Comparison of ENCODE assay signal across 11 mouse cellular contexts in the genomic region with DNA sequence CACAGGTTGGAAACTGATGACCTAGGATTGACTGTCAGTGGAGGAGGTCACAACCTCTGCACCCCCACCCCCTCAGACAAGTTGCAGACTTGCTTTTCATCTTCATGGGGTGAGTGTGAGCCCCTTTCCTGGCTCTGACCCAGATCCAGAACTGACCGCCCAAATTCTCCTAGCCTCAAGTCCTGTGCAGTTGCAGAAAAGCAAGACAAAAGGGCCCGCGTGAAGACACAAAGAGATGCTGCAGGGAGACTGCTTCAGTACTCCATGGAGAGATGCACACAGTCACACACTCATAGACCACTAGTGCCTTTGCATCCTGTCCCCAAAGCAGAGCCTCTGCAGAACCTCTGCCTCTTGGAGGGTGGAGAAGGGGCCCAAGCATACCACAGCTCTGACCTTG. TPM values are rescaled to one million over a fixed set of nuclear protein-coding genes. Genes with fewer than 3 reads are reported as not detected.
A peak's percentile ranks its signal among the peaks of the same experiment; 100 is the strongest.
DNase-seq lines count a peak whose midpoint lies in the region; ATAC-seq and TF ChIP-seq lines count a peak whose summit lies in the region.
"Had no signal": no experiment of that assay in that cellular context is flagged by ENCODE, and none has a peak within 500 bp of the region (broad histone marks: within the 10 kb centered on the region; RNA-seq: fewer than 3 reads in every experiment).

No protein-coding gene starts in this region.

- WGBS in forebrain, embryonic 10.5 days, result 76% methylated on average over 3 of the region's 3 CpGs
- 38% methylated on average over 3 of the region's 3 CpGs for WGBS in hindbrain, embryonic 16.5 days
- WGBS in neural tube, embryonic 13.5 days, result 60% methylated on average over 3 of the region's 3 CpGs
- WGBS in liver, postnatal 0 days (ENCODE audit: insufficient replicate concordance), result 69% methylated on average over 3 of the region's 3 CpGs

- no peak for TF ChIP-seq CTCF in liver, postnatal 0 days (IDR thresholded peaks at IDR 0.05; ENCODE audit: low read depth)

- no peak for ATAC-seq in hindbrain, embryonic 16.5 days
- no peak for ATAC-seq in neural tube, embryonic 13.5 days (ENCODE audit: low read depth)
- ATAC-seq in liver, postnatal 0 days, result no peak

- H3K9me3 ChIP-seq in forebrain, embryonic 10.5 days, result no peaks in the 10 kb centered on the region
- no peaks in the 10 kb centered on the region for H3K9me3 ChIP-seq in hindbrain, embryonic 16.5 days (ENCODE audit: control insufficient read depth, low read length)
- no peaks in the 10 kb centered on the region for H3K9me3 ChIP-seq in neural tube, embryonic 13.5 days
- H3K9me3 ChIP-seq in liver, postnatal 0 days (ENCODE audit: low read length), result no peaks in the 10 kb centered on the region

- peaks cover 12% of the 10 kb centered on the region for H3K36me3 ChIP-seq in forebrain, embryonic 10.5 days (replicated peaks)
- no peaks in the 10 kb centered on the region for H3K36me3 ChIP-seq in hindbrain, embryonic 16.5 days (ENCODE audit: control insufficient read depth, insufficient read depth, low read length)
- H3K36me3 ChIP-seq in neural tube, embryonic 13.5 days, result 0 out of 2 replicates have a peak, but pooled peaks cover 7% of the 10 kb centered on the region
- no peaks in the 10 kb centered on the region for H3K36me3 ChIP-seq in liver, postnatal 0 days (replicated peaks; ENCODE audit: insufficient read depth, low read length)

- TF ChIP-seq EP300 in liver, postnatal 0 days (IDR thresholded peaks at IDR 0.05; ENCODE audit: low read depth), result no peak

- peak overlapping the region; percentile 88; the same call in 1 of the 2 replicates for H3K4me3 ChIP-seq in forebrain, embryonic 10.5 days
- H3K4me3 ChIP-seq in hindbrain, embryonic 16.5 days (ENCODE audit: low read length), result peak overlapping the region; percentile 77
- peak overlapping the region; percentile 88 for H3K4me3 ChIP-seq in neural tube, embryonic 13.5 days
- no peak overlapping the region for H3K4me3 ChIP-seq in liver, postnatal 0 days (ENCODE audit: low read depth, low read length)
- H3K4me3 ChIP-seq: heart, adult 2 months had no signal

- H3K9ac ChIP-seq in hindbrain, embryonic 16.5 days (ENCODE audit: low read depth, low read length), result peak overlapping the region; percentile 96
- peak overlapping the region; percentile 100 for H3K9ac ChIP-seq in neural tube, embryonic 13.5 days
- no peak overlapping the region for H3K9ac ChIP-seq in liver, postnatal 0 days (replicated peaks)

- peaks cover 67% of the 10 kb centered on the region for H3K4me1 ChIP-seq in forebrain, embryonic 10.5 days
- peaks cover 27% of the 10 kb centered on the region for H3K4me1 ChIP-seq in hindbrain, embryonic 16.5 days (ENCODE audit: control insufficient read depth, insufficient read depth, low read depth, low read length)
- peaks cover 70% of the 10 kb centered on the region for H3K4me1 ChIP-seq in neural tube, embryonic 13.5 days (replicated peaks)
- peaks cover 10% of the 10 kb centered on the region; the same call in 1 of the 2 replicates for H3K4me1 ChIP-seq in liver, postnatal 0 days (ENCODE audit: insufficient read depth)

- H3K4me2 ChIP-seq in hindbrain, embryonic 16.5 days (ENCODE audit: low read length), result peak overlapping the region; percentile 61
- H3K4me2 ChIP-seq in neural tube, embryonic 13.5 days, result peak overlapping the region; percentile 74
- no peak overlapping the region for H3K4me2 ChIP-seq in liver, postnatal 0 days (ENCODE audit: low read depth, low read length)

- DNase-seq in frontal cortex, adult 2 months (ENCODE audit: extremely low spot score in 1 of 2, low spot score in 1 of 2), result peak; percentile 20 to 28
- DNase-seq in frontal cortex, postnatal 10 days (ENCODE audit: low spot score in 2 of 2), result no peak
- no peak for DNase-seq in forebrain, embryonic 10.5 days (ENCODE audit: extremely low spot score, low spot score)
- DNase-seq in B cell, adult 2 months, result no peak
- DNase-seq in adrenal gland, adult 18-20 months (ENCODE audit: low spot score in 2 of 2), result no peak
- DNase-seq in liver, postnatal 0 days, result no peak

- peaks cover 57% of the 10 kb centered on the region for H3K27me3 ChIP-seq in forebrain, embryonic 10.5 days (ENCODE audit: poor library complexity, severe bottlenecking)
- 0 out of 2 replicates have a peak, but pooled peaks cover 4% of the 10 kb centered on the region for H3K27me3 ChIP-seq in hindbrain, embryonic 16.5 days (replicated peaks; ENCODE audit: control insufficient read depth, insufficient read depth, low read length)
- H3K27me3 ChIP-seq in neural tube, embryonic 13.5 days, result peaks cover 19% of the 10 kb centered on the region
- peaks cover 70% of the 10 kb centered on the region for H3K27me3 ChIP-seq in liver, postnatal 0 days (ENCODE audit: insufficient read depth, low read length)

- peak overlapping the region; percentile 99 for H3K27ac ChIP-seq in forebrain, embryonic 10.5 days
- peak overlapping the region; percentile 70 for H3K27ac ChIP-seq in hindbrain, embryonic 16.5 days (ENCODE audit: low read depth, low read length)
- H3K27ac ChIP-seq in neural tube, embryonic 13.5 days (replicated peaks), result peak overlapping the region; percentile 99
- no peak overlapping the region for H3K27ac ChIP-seq in liver, postnatal 0 days (ENCODE audit: low read depth)
- H3K27ac ChIP-seq: heart, adult 2 months had no signal

RNA-seq across cellular contexts. Expression of gene Ythdf1, which starts 25.4 kb away (rescaled TPM):
- polyA plus RNA-seq in frontal cortex, adult 2 months (2012; rRNA removed), result 43.1 and 45.7 TPM in 2 replicates
- polyA plus RNA-seq in forebrain, embryonic 10.5 days (2016; fragmentation: Nextera tagmentation; extraction: Ambion mirVana), result 47.4 and 56.6 TPM in 2 replicates
- polyA plus RNA-seq in hindbrain, embryonic 16.5 days (2015; fragmentation: Nextera tagmentation; extraction: Ambion mirVana), result 12.0 and 33.7 TPM in 2 replicates
- 50.7 and 55.9 TPM in 2 replicates for polyA plus RNA-seq in neural tube, embryonic 13.5 days (2015; fragmentation: Nextera tagmentation; extraction: Ambion mirVana)
- total RNA-seq in adrenal gland, adult 18-20 months (2021), result 10 to 100 TPM; 48.5 to 51.9 TPM
- polyA plus RNA-seq in liver, postnatal 0 days (2015; fragmentation: Nextera tagmentation; extraction: Ambion mirVana), result 17.3 and 17.8 TPM in 2 replicates

RNA-seq across cellular contexts. Expression of gene Birc7, which starts 33.5 kb away (rescaled TPM):
- polyA plus RNA-seq in frontal cortex, adult 2 months (2012; rRNA removed), result 0.08 and 0.42 TPM in 2 replicates
- 0.54 and 0.56 TPM in 2 replicates for polyA plus RNA-seq in forebrain, embryonic 10.5 days (2016; fragmentation: Nextera tagmentation; extraction: Ambion mirVana)
- polyA plus RNA-seq in hindbrain, embryonic 16.5 days (2015; fragmentation: Nextera tagmentation; extraction: Ambion mirVana), result 0.13 and 0.26 TPM in 2 replicates
- polyA plus RNA-seq in neural tube, embryonic 13.5 days (2015; fragmentation: Nextera tagmentation; extraction: Ambion mirVana), result 0.43 and 0.60 TPM in 2 replicates
- not detected for total RNA-seq in adrenal gland, adult 18-20 months (2021)
- not detected in 2 replicates for polyA plus RNA-seq in liver, postnatal 0 days (2015; fragmentation: Nextera tagmentation; extraction: Ambion mirVana)
- total RNA-seq: adrenal gland, adult 8-10 months; heart, adult 2 months had no signal
- polyA plus RNA-seq: heart, adult 2 months; limb, embryonic 14.5 days had no signal

RNA-seq across cellular contexts. Expression of gene Nkain4, which starts 59.2 kb away (rescaled TPM):
- 74.4 and 84.5 TPM in 2 replicates for polyA plus RNA-seq in frontal cortex, adult 2 months (2012; rRNA removed)
- polyA plus RNA-seq in forebrain, embryonic 10.5 days (2016; fragmentation: Nextera tagmentation; extraction: Ambion mirVana), result 19.7 and 27.0 TPM in 2 replicates
- polyA plus RNA-seq in hindbrain, embryonic 16.5 days (2015; fragmentation: Nextera tagmentation; extraction: Ambion mirVana), result 106 and 107 TPM in 2 replicates
- 88.1 and 106 TPM in 2 replicates for polyA plus RNA-seq in neural tube, embryonic 13.5 days (2015; fragmentation: Nextera tagmentation; extraction: Ambion mirVana)
- 10 to 100 TPM in 1 of 2 experiments, 1 to 10 TPM in 1; 6.8 to 11.8 TPM for total RNA-seq in adrenal gland, adult 18-20 months (2021)
- polyA plus RNA-seq in liver, postnatal 0 days (2015; fragmentation: Nextera tagmentation; extraction: Ambion mirVana), result 1.6 and 3.4 TPM in 2 replicates

Comparison
In these comparisons a context has a peak if more than half of its experiments do, and no peak if none do; other contexts are left out.
1. DNase-seq: peak in frontal cortex, adult 2 months (2 of 2); none in frontal cortex, postnatal 10 days (0 of 2), forebrain, embryonic 10.5 days (single experiment), B cell, adult 2 months (0 of 2), adrenal gland, adult 18-20 months (0 of 2) and liver, postnatal 0 days (single experiment).